Mouse (Mus musculus): ENCODE results near the gene Mybpc2. TPM values are rescaled to one million over a fixed set of nuclear protein-coding genes. Genes with fewer than 3 reads are reported as not detected.

Gene Mybpc2
- total and polyA plus RNA-seq, 3 experiments = 0.24 TPM; not detected in 2

- DNase-seq = peak; percentile 92
Measured at GRCm38 (mm10) chr7:44525126-44525832, 823 bp upstream of the Mybpc2 start.

GRCm38 (mm10) chr7:44523056-44523455 is 1.4 kb downstream of the Mybpc2 start:
- DNase-seq = no peak

GRCm38 (mm10) chr7:44521710-44522109 is 2.7 kb downstream of the Mybpc2 start:
- peak; percentile 54 for DNase-seq

- DNase-seq = no peak
Measured at GRCm38 (mm10) chr7:44520990-44521389, 3.5 kb downstream of the Mybpc2 start.

DNA sequence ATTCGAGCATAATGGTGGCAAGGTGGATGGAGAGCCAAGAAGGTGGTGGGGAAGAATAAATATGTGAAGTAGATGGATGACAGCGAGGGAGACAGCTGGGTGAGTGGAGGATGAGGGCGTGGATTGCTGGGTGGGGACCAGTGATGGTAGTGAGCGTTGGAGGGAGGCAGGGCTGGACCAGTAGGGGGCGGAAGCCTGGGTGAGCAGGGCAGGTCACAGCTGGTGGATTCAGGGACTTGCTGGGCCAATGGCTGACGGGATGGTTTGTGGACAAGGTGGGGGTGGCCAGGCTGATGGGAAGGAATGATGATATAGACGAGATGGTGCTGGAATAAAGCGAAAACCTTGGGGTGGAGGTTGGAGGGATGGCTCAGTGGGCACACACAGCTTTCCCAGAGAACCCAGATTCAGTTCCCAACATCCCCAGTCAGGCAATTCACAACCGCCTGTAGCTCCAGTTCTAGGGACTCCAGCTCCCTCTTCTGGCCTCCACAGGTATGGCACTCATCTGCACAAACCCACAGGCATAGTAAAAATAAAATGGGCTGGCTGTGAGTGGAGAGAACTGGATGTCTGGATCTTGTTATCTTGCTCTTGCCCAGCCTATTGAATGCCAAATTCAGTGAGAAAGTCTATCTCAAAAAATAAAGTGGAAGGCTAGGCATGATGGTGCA is 5.1 kb downstream of the Mybpc2 start:
- DNase-seq = no peak

- DNase-seq = no peak
Measured at GRCm38 (mm10) chr7:44507491-44507890, 17.0 kb downstream of the Mybpc2 start.

DNA sequence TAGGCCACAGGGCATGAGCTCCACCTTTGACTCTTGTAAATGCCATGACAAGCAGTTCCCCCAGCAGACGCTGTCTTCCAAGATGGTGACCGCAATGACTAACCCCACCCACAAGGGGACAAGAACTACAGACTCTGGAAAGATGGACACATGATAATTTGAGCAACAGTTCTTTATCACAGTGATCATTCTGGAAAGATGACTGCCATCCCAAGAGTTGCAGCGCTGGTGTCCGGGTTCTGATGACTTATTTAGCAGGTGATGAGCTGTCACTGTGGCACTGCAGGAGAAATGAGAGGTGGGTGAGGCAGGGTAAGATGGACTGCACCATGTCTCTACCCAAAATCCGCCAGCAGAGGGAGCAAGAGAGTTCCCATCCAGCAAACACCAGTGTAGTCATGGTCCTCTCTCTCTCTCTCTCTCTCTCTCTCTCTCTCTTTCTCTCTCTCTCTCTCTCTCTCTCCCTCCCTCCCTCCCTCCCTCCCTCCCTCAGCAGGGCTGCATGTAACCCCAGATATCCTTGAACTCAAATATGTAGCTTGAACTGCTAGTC is 22.8 kb downstream of the Mybpc2 start:
- peak; percentile 56 for DNase-seq

DNA sequence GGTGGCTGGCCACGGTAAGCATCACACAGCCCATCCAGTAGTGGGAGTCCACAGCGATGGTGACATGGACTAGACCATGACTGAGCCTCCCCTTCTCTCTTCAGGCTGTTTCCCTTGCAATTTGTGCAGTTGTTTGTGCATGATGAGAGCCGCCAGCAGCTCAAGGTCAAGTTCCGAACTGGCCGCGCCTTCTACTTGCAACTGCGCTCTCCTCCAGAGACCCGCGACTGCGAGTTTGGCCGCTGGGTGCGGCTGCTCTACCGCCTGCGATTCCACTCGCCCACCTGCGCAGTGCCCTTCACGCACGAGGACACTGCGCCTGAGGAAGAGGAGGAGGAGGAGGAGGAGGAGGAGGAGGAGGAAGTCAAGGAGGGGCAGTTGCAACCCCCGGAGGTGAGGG is 24.4 kb downstream of the Mybpc2 start:
- no peak for DNase-seq

DNA sequence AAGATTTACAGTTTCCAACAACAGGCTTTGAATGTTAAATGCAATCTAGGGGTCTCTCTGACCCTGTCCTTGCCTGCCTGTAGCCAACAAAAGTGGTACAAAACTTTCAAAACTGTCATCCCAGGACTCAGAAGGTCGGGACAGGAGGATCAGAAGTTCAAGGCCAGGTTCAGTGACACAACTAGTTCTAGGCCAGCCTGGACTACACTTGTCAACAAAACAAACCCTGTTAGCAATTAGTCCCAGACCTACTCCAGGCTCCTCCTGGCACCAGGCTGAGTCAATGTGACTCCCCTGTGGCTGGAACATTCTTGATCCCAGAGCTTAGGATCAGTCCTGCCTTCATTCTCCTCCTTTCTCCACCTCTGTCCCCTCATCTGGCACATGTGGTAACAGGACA is 25.5 kb downstream of the Mybpc2 start:
- DNase-seq = no peak

- DNase-seq = no peak
Measured at GRCm38 (mm10) chr7:44497361-44498055, 26.9 kb downstream of the Mybpc2 start.

DNA sequence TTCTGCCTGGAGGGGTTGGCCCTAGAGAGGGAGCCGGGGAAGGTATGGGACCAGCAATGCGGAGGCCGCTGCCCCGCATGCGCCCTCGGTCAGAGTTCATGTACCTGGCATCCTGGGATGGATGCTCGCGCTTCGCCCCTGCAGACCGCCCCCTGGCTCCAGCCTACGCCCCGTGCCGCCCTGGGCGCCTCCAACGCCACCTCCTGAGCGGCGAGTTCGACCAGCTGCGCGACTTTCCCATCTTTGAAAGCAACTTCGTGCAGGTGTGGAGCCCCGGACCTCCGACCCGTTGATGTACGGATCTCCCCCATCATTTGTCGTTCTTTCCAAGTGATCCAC is 27.7 kb downstream of the Mybpc2 start:
- DNase-seq = no peak

DNA sequence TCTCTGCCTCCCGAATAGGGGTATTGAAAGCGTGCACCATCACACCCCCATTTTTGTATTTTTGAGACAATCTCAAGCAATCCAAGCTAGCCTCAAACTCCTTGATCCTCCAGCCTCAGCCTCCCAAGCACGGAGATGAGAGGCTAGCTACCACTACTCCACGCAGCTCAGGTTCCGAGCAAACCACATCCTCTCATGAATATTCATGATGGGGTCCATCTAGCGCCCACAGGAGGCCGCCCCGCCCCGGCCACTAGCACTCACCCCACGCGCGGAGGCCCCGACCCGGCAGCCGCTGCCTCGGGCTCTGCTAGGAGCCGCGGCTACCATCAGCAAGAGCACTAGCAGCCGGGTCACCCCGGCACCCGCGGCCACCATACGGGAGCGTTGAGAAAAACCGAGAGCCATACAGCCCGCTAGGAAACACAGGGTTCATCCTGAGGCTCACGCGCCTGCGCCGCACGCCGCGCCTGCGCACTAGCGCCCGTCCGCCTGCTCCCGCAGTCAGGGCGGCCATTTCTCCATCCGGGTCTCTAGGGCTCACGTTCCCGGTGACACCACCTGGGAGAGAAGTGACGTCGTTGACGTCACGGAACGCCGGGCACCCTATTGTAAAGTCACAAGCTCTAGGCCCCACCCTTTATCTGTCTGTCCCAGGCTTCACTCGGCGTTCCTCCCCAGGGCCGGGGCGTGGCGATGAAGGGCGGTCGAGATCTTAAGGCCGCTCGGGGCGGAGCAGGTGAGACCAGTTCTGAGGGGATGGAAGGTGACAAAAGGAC is 28.3 kb downstream of the Mybpc2 start, which contains the start of the genes Emc10 and Fam71e1:
TSS of gene Emc10 (minus strand) at position 538 of the 779 bp plus-strand sequence.
TSS of gene Fam71e1 (plus strand) at position 590 of the 779 bp plus-strand sequence.
- DNase-seq = peak; percentile 98

DNA sequence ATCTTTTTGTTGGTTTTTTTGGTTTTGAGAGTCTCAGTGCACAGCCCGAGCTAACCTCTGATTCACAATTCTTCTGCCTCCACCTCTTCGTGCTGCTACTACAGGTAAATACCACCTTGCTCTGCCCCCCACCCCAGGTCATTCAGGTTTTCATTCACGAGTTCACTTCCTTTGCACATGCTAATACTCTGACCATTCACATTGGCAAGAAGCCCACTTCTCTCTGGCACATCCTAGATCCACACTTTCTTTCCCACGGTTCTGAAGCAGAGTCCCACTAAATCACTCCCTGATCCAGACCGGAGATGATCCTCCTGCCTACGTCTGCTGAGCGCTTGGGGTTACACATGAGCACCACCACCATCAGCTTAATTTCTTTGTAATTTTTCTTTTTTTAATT is 29.4 kb downstream of the Mybpc2 start:
- DNase-seq = no peak

GRCm38 (mm10) chr7:44494681-44495080 is 29.8 kb downstream of the Mybpc2 start:
- no peak for DNase-seq

- DNase-seq = no peak
Measured at GRCm38 (mm10) chr7:44492166-44492826, 32.2 kb downstream of the Mybpc2 start.

- no peak for DNase-seq
Measured at GRCm38 (mm10) chr7:44491391-44491790, 33.1 kb downstream of the Mybpc2 start.

- DNase-seq = no peak
Measured at GRCm38 (mm10) chr7:44490281-44490680, 34.2 kb downstream of the Mybpc2 start.

- no peak for DNase-seq
Measured at GRCm38 (mm10) chr7:44488545-44488944, 35.9 kb downstream of the Mybpc2 start.

DNA sequence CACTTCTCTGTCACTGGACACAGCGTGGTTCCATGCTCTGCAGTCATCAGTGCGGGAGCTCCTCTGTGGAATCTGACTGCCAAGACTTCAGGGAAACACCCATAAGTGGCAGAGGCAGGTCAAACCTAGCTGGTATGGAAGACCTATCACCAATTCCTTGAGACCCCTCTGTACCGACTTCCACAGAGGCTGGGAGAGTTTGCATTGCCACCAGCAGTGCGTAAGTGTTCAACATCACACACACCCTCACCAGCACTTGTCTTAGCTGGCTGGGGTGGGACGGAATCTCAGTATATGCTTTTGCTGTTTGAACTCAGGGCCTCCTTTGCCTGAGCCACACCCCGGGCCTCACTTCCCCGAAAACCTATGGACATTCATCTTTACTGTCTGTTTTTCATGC is 36.5 kb downstream of the Mybpc2 start:
- DNase-seq = no peak

DNA sequence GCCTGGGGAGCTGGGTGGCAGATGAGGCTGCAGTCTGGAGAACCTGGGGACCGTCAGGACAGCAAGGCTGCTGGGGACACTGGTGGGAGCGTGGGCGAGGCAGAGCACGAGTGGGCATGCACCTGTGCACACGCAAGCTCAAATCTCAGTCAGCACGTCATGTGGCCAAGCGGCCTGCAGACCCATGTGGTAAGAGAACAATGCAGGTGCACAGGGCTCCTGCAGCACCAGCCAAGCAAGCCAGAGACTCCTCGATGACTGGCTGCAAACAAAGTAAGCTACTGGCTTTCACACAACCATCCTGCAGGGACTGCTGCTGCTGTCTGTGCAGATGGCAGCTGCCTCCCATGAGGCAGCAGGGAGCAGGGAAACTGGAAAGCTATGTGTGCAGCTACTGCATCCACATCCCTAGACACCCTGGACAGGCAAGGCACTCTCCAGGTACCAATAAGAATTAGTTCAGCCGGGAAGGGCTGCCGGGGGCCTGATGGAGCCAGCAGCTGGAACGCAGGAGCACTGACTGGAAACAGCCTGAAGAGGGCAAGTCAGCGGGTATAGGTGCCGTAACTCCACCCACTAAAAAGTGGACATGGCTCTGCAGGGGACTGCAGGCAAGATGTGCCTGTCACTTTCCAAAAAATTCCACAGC is 37.4 kb downstream of the Mybpc2 start:
- no peak for DNase-seq
